Mouse (Mus musculus): ENCODE data around the gene Tuba1a. TPM values are rescaled to one million over a fixed set of nuclear protein-coding genes. Genes with fewer than 3 reads are reported as not detected.

The Tuba1a gene
- polyA plus RNA-seq, 2 experiments, result 44.7 to 69.0 TPM

DNA sequence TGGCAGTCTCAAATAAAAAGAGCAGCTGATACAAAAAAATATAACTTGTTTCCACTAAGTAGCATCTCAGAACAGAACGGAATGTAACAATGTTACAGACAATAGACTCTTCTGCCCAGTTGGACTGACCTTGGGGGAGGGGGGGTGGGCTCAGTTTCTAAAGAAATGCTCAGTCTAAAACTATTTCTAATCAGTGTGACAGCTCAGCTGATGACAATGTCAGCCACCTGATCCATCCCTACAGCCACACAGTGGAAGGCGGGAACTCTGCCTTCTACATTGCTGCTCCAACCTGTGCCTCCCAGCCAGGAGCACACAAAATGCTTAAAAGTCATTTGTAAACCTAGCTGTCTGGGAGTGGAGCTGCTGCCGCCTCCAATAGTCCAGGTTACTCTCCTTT, 5.6 kb downstream of the Tuba1a start:
- Histone ChIP-seq H3K4me2 (ENCODE audit: low read depth) (no peak overlapping the region), H3K9me3 (ENCODE audit: control insufficient read depth, low read length) (no peaks in the 10 kb centered on the region), H3K4me3 (ENCODE audit: insufficient read depth in 1 of 2, low read depth in 2 of 2, low read length in 2 of 2) (no peak overlapping the region), H3K36me3 (replicated peaks; ENCODE audit: control insufficient read depth, insufficient read depth, low read depth) (no peaks in the 10 kb centered on the region), H3K9ac (replicated peaks) (no peak overlapping the region), H3K4me1 (replicated peaks; ENCODE audit: control insufficient read depth in 2 of 2, insufficient read depth in 2 of 2, low read length in 1 of 2) (peaks cover 2 to 6% of the 10 kb centered on the region in 2 experiments; a peak in 3 of 4 replicates), H3K27me3 (ENCODE audit: control insufficient read depth, insufficient read depth, low read length) (no peaks in the 10 kb centered on the region; the same call in 1 of the 2 replicates), H3K27ac (no peak overlapping the region)
- ATAC-seq (ENCODE audit: insufficient read depth) (no peak), DNase-seq (ENCODE audit: low read depth in 3 of 3, low spot score in 3 of 3) (no peak)
- 58% methylated on average over 3 of the region's 3 CpGs for WGBS (ENCODE audit: insufficient replicate concordance)
- TF ChIP-seq EP300 (IDR thresholded peaks at IDR 0.05; ENCODE audit: low read depth) (no peak), CTCF (IDR thresholded peaks at IDR 0.05; ENCODE audit: low read depth) (no peak)

DNA sequence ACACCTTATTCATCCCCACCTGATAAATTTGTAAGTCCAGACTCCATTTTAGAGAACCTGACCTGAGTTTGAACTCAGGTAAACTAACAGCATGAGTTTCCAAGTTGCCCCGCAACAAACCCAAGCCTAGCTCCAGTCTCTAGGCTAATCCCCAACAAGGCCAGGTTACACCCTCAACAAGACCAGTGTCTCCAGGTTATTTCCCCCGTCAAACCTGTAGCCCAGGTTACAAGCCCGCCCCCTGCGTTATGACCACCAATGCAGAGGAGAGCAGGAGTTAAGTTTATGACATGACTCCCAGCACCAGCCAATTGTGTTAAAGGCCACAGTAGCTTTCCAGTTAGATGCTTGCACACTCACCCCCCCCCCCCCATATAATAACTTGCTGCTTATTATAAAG, 10.4 kb downstream of the Tuba1a start:
- no peak for TF ChIP-seq CTCF (IDR thresholded peaks at IDR 0.05; ENCODE audit: low read depth)
- TF ChIP-seq EP300 (IDR thresholded peaks at IDR 0.05; ENCODE audit: low read depth), result no peak
- no peak overlapping the region for H3K9ac ChIP-seq (replicated peaks)
- H3K36me3 ChIP-seq (replicated peaks; ENCODE audit: control insufficient read depth, insufficient read depth, low read depth), result no peaks in the 10 kb centered on the region
- DNase-seq (ENCODE audit: low read depth in 3 of 3, low spot score in 3 of 3), result no peak
- no peaks in the 10 kb centered on the region for H3K27me3 ChIP-seq (ENCODE audit: control insufficient read depth, insufficient read depth, low read length)
- H3K4me3 ChIP-seq (ENCODE audit: insufficient read depth in 1 of 2, low read depth in 2 of 2, low read length in 2 of 2), result no peak overlapping the region
- no peak overlapping the region for H3K4me2 ChIP-seq (ENCODE audit: low read depth)
- no peaks in the 10 kb centered on the region for H3K9me3 ChIP-seq (ENCODE audit: control insufficient read depth, low read length)
- 72% methylated on average over 4 of the region's 4 CpGs for WGBS (ENCODE audit: insufficient replicate concordance)
- no peak overlapping the region for H3K27ac ChIP-seq
- no peak for ATAC-seq (ENCODE audit: insufficient read depth)
- H3K4me1 ChIP-seq (replicated peaks; ENCODE audit: control insufficient read depth in 2 of 2, insufficient read depth in 2 of 2, low read length in 1 of 2), result no peaks in the 10 kb centered on the region

DNA sequence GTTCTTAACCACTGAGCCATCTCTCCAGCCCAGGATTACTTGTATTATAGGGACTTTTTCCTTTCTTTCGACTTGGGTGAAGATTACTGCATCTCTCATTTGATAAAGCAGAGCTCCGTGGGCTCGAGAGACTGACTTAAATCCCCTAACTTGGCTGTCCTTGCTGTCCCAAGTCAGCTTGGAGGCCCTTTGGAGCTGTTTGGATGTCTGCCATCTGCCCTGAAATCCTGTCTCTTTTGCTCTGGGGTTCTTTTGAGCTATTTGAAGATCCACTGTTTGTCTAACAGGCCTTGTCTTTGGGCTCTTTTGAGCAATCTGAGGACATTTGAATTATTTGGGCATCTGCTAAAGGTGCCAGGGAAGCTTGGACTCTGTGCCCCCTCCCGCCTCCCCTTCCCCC, 11.4 kb downstream of the Tuba1a start:
- 72% methylated on average over 4 of the region's 4 CpGs for WGBS (ENCODE audit: insufficient replicate concordance)
- Histone ChIP-seq H3K4me1 (replicated peaks; ENCODE audit: control insufficient read depth in 2 of 2, insufficient read depth in 2 of 2, low read length in 1 of 2) (no peaks in the 10 kb centered on the region), H3K4me2 (ENCODE audit: low read depth) (no peak overlapping the region), H3K9ac (replicated peaks) (no peak overlapping the region), H3K36me3 (replicated peaks; ENCODE audit: control insufficient read depth, insufficient read depth, low read depth) (no peaks in the 10 kb centered on the region), H3K27me3 (ENCODE audit: control insufficient read depth, insufficient read depth, low read length) (no peaks in the 10 kb centered on the region), H3K27ac (no peak overlapping the region), H3K4me3 (ENCODE audit: insufficient read depth in 1 of 2, low read depth in 2 of 2, low read length in 2 of 2) (no peak overlapping the region), H3K9me3 (ENCODE audit: control insufficient read depth, low read length) (no peaks in the 10 kb centered on the region)
- no peak for ATAC-seq (ENCODE audit: insufficient read depth)
- DNase-seq (ENCODE audit: low read depth in 3 of 3, low spot score in 3 of 3), result no peak
- TF ChIP-seq EP300 (IDR thresholded peaks at IDR 0.05; ENCODE audit: low read depth) (no peak), CTCF (IDR thresholded peaks at IDR 0.05; ENCODE audit: low read depth) (no peak)

DNA sequence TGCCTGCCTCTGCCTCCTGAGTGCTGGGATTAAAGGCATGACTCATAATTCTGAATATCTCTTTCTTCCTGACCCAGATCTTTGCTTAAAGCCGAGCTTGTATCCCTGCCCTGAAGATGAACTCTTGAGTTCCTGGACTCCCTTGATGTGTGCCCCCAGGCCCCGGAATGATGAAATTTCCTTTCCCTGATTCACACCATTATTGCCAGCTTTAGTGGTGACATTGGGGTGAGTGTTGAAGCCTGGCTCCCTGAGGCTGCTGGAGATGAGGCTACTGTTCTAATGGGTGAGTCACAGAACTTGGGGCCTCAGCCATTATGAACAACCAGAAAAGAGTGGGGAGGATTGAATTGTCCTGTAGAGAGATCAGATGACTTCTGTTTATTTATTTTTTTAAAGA, 12.0 kb downstream of the Tuba1a start:
- no peak overlapping the region for H3K4me2 ChIP-seq (ENCODE audit: low read depth)
- no peaks in the 10 kb centered on the region for H3K36me3 ChIP-seq (replicated peaks; ENCODE audit: control insufficient read depth, insufficient read depth, low read depth)
- no peaks in the 10 kb centered on the region for H3K9me3 ChIP-seq (ENCODE audit: control insufficient read depth, low read length)
- no peak overlapping the region for H3K27ac ChIP-seq
- TF ChIP-seq EP300 (IDR thresholded peaks at IDR 0.05; ENCODE audit: low read depth) (no peak), CTCF (IDR thresholded peaks at IDR 0.05; ENCODE audit: low read depth) (no peak)
- H3K4me3 ChIP-seq (ENCODE audit: insufficient read depth in 1 of 2, low read depth in 2 of 2, low read length in 2 of 2), result no peak overlapping the region
- WGBS (ENCODE audit: insufficient replicate concordance), result 56% methylated on average over 2 of the region's 2 CpGs
- no peak for ATAC-seq (ENCODE audit: insufficient read depth)
- DNase-seq (ENCODE audit: low read depth in 3 of 3, low spot score in 3 of 3), result no peak
- H3K27me3 ChIP-seq (ENCODE audit: control insufficient read depth, insufficient read depth, low read length), result no peaks in the 10 kb centered on the region
- H3K9ac ChIP-seq (replicated peaks), result no peak overlapping the region
- H3K4me1 ChIP-seq (replicated peaks; ENCODE audit: control insufficient read depth in 2 of 2, insufficient read depth in 2 of 2, low read length in 1 of 2), result no peaks in the 10 kb centered on the region

DNA sequence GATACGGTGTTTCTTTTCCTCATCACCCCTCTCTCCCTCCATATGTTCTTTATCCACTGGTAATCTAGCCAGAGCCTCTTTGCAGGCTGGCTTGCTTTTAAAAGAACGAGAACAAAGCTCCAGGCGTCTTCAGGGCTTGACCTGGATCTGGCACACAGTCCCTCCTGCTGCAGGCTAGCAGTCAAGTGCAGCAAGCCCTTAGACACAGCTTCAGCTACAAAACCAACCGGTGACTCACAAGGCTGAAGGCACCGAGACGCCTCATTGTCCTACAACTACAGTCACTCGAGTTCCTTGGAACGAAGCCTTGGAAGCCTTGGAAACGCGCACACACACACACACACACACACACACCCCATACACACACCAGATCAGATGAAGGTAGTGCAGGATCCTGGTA, 12.7 kb downstream of the Tuba1a start:
- Histone ChIP-seq H3K4me2 (ENCODE audit: low read depth) (no peak overlapping the region), H3K27me3 (ENCODE audit: control insufficient read depth, insufficient read depth, low read length) (no peaks in the 10 kb centered on the region), H3K4me1 (replicated peaks; ENCODE audit: control insufficient read depth in 2 of 2, insufficient read depth in 2 of 2, low read length in 1 of 2) (peaks cover 2% of the 10 kb centered on the region in 2 experiments; a peak in 3 of 4 replicates), H3K27ac (no peak overlapping the region), H3K9me3 (ENCODE audit: control insufficient read depth, low read length) (no peaks in the 10 kb centered on the region), H3K36me3 (replicated peaks; ENCODE audit: control insufficient read depth, insufficient read depth, low read depth) (no peaks in the 10 kb centered on the region), H3K9ac (replicated peaks) (no peak overlapping the region), H3K4me3 (ENCODE audit: insufficient read depth in 1 of 2, low read depth in 2 of 2, low read length in 2 of 2) (no peak overlapping the region)
- DNase-seq (ENCODE audit: low read depth in 3 of 3, low spot score in 3 of 3) (no peak), ATAC-seq (ENCODE audit: insufficient read depth) (no peak)
- WGBS (ENCODE audit: insufficient replicate concordance), result 73% methylated on average over 10 of the region's 10 CpGs
- TF ChIP-seq CTCF (IDR thresholded peaks at IDR 0.05; ENCODE audit: low read depth), result no peak
- no peak for TF ChIP-seq EP300 (IDR thresholded peaks at IDR 0.05; ENCODE audit: low read depth)
